Mouse (Mus musculus) gonadal fat pad, adult 2 months (tissue): Measurements from ENCODE around the gene Bcl6. TPM values are rescaled to one million over a fixed set of nuclear protein-coding genes. Genes with fewer than 3 reads are reported as not detected.

Experiments used
- DNase-seq: peaks from one replicate; pipeline ENCODE4 v3.0.0-alpha.2; 2012; ENCODE audit warnings: low read depth
- polyA plus RNA-seq: library from polyadenylated mRNA; depleted of rRNA; stranded (reverse); fragments of >200 nt; gene quantifications from 2 replicates; pipeline ENCODE4 v1.2.3, GENCODE M21; 2012

Bcl6 gene
- polyA plus RNA-seq, 1 experiment = 22.3 TPM

DNA sequence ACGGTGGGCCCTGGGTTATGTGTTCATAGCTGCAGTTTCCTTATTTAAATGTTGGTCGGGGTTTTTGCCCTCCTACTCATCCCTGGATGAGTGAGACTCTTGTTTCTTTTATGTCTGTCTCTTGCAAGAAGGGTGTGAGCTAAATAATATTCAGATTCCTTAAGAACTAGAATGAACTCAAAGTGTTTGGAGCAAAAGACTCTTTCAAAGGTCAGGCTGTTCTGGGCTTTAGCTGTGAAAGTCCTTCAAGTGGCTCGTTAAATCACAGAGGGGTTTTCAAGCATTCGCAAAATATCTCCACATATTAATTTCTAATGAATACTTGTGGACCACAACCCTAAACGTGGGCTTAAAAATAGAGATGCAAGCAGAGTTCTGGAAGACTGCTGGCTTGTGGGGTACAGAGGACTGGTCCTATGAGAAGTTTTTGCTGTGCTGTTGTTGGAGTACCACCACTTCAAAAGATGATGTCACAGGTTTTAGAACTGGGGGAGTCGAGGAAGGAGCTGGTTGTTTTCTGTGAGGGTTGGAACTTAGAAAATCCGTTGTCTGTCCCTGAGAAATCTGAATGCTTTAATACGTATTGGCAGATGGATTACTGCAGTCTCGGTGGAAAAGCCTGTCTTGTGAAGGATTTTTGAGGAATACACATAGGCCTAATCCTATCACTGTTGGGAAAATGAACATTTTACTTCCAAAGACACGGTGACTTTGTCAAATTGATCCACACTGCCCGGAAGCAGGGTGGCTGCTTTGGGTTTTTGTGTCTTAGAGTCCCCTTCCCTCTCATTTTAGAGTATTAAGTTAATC lies 1.7 kb upstream of the Bcl6 start:
- DNase-seq = no peak

DNA sequence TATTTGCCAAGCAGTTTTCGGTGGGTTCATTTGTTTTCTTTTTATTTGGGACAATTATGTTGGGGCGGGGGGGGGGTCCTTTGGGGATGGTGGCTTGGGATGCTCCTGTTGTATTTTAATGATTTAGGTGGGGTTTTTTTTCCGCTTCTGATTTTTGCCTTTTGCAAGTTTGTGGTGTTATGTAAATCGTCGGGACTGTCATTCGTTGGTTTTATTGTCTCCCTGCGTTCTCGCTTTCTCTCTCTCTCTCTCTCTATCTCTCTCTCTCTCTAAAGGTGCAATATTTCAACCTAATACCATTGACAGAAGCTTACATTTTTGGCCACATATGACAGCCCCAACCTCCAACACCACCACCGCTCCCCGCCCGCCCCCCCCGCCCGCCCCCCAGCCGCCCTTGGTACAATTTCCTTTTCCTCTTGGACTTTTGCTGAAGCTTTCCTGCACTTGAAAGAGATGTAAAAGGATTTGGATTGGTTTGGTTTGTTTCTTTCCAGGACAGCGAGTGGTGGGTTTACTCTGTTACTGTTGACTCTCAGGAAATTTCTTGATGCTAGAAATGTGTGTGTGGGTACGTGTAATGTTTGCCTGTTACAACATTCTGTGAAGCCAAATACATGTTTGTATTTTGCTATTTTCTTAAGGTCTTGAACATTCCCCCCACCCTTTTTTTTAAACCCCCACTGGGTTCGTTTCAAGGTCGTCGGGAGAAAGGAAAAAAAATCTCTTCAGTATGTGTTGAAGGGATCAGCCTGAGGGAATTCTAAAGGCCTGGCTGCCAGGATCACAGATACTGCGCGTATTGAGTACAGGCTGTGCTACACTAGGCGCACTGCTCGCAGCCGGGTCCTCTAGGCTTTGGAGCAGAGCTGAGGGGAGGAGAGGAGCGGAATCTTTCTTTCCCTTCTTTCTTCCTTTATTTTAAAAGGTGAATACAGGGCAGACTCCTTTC lies 833 bp upstream of the Bcl6 start:
- DNase-seq = no peak

DNA sequence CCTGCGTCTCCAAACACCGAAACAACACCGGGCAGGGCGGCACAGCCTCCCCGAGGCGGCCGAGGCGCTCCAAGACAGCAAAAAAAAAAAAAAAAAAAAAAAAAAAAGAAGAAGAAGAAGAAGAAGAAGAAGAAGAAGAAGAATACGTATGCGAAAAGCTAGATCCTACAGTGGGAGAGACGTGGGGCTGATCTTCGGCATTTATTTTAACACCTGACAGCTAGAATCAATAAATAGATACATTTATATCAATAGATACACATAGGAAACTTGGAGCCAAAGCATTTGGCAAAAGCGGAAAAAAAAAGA lies 541 bp downstream of the Bcl6 start:
- DNase-seq = no peak

DNA sequence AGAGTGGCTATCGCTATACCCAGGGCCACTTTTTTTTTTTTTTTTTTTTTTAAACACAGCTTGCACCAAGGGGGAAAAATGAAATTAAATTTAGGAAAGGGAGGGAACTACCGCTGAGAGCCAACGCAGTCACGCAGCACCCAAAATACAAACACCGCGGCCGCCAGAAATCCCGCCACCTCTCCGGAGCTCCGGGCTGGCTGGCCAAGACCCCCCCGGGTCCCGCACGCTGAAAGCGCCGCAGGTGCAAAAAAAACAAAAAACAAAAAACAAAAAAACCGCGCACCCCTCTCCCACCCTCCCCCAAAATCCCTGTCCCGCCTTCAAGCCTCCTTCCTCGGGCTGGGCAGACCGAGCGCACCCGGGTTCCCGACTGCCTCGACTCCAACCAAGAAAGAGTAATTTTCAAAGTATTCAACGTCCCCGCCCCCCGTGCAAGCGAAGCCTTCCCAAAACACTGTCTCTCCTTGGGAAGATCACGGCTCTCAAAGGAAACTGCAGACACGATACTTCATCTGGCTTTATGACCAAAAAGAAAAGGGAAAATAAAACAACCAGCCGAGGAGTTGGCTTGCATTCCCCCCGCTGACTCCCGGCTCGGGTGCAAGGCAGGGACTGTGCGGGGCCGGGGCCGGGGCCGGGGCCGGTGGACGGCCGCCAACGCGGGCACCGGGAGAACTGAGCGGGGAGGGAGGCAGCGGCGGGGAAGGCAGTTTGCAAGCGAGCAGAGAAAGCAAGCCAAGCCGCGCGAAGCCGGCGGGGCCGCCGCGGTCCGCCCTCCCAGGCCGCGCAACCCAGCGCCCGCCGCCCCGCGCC lies 1.1 kb downstream of the Bcl6 start:
- no peak for DNase-seq

DNA sequence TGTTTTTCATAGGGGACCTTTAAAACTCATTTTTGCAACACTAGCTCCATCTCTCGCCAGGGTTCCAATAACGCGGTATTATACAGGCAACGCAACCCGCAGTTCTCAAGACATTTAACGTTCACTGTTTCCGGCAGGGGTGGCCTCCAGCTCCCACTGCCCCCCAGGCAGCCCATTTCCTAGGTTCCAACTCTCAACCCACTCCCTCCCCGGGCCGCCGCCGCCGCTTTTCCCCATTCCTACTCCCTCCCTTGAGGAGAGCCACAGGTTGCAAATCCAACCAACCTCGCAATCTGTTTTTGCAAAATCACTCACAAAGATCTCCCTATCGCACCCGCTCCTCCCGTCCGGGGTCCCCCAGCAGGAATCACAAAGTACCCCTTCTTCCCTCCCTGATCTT lies 1.8 kb downstream of the Bcl6 start:
- no peak for DNase-seq

DNA sequence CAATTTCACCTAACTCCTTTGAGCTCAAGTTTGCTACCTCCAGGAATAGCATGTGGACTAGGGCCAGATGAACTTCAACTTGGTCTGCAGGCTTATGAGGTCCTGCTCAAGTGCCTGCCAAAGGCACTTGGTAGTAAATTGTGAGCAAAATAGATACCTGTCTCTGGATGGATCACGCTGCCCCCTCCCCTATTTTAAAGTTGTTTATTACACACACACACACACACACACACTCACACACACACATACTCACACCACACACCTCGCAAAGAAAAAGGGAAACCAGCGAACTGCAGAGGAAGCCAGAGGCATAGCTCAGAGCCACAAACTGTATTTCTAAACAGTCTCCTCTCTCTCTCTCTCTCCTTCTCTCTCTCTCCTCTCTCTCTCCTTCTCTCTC lies 2.5 kb downstream of the Bcl6 start:
- DNase-seq = no peak

DNA sequence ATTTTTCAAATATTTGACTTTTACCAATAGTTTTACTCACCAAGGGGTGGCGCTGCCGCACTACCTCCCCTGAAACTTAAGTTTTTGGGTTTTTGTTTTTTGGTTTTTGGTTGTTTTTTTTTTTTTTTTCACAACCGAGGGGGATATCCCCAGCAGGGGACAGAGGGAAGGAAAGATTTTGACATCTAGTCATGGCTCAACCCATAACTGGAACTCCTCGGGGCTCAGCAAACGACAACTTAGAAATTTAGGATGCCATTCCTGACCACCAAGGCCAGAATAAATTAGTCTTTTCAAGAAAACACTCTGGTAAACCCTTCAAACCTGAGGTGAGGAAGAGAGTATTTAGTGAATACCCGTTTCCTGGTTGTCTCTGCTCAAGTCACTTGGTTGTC lies 3.2 kb downstream of the Bcl6 start:
- DNase-seq = no peak

DNA sequence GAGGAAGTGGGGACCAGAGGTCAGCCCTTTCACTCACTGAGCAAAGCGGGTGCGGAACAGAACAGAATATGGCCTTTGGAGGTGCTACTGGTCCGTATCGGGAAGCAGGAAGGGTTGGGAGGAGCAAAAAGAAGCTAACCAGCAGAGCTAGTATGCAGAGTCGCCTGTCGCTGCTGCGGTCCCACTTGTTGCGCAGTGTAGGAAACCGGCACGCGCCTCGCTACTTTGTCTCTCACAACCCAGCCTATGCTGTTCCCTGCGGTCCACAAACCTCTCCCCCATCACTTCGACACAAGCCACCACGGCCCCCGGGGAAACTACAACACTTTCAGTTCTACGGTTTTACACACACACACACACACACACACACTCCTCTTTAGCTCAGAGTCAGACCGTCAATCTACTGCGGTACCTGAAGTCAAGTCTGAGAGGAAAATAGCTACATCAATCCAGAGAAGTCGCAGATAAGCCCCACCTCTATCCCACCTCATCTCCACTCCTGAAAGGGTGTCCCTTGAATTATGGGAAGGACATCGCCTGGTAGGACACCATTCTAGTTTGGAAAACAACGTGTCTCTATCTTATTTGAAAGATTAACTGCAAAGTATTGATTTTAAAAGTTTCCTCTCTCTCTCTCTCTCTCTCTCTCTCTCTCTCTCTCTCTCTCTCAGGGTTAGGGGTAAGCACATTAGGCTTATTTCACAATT lies 3.7 kb downstream of the Bcl6 start:
- DNase-seq = no peak

DNA sequence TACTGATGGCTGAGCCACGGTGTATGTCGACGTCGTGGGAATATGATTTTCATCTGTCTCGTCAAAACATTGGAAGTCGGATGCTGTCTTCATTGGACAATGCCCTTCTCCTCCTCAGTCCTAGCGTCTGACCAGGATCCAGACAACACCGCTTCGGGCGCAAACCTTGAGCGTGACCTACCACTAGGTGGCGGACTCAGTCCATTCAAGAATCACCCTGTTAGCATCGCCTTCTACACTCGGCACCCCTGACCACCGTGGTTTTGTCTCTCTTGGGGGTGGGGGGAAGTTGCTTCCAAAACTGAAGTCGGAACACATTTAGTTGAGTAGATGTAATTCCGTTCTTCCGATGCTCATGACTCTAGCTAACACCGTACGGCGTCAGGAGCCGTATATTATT lies 4.5 kb downstream of the Bcl6 start:
- no peak for DNase-seq

DNA sequence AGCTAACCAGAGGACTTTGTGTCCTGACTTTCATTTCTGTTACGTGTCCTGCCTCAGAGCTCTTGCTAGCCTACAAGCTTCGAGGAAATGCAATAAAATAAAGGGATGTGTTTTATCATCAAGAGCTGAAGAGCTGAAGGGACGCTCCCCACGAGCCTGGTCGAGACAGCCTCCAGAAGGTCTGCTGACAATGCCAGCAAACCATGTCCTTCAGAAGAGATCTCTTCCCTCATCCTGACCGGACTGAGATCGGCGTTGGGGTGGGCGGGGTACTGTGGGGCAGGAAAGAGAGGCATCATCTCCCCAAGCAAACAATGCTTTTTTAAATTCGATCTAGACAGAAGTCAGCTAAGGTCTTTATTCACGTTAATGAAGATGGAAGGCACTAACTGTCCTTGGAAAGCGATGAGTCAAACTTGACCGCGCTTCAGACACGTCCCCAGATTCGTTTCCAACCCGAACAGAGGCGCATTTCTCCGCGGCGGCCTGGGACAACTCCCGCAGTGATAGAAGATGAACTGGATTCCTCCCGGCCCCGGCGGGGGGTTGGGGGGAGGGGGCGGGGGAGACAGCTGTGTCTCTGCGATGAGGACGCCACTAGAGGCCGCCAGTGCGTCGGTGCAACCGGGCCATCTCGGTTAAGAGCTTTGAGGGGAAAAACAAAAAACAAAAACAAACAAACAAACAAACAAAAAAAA lies 5.6 kb downstream of the Bcl6 start:
- DNase-seq = no peak

DNA sequence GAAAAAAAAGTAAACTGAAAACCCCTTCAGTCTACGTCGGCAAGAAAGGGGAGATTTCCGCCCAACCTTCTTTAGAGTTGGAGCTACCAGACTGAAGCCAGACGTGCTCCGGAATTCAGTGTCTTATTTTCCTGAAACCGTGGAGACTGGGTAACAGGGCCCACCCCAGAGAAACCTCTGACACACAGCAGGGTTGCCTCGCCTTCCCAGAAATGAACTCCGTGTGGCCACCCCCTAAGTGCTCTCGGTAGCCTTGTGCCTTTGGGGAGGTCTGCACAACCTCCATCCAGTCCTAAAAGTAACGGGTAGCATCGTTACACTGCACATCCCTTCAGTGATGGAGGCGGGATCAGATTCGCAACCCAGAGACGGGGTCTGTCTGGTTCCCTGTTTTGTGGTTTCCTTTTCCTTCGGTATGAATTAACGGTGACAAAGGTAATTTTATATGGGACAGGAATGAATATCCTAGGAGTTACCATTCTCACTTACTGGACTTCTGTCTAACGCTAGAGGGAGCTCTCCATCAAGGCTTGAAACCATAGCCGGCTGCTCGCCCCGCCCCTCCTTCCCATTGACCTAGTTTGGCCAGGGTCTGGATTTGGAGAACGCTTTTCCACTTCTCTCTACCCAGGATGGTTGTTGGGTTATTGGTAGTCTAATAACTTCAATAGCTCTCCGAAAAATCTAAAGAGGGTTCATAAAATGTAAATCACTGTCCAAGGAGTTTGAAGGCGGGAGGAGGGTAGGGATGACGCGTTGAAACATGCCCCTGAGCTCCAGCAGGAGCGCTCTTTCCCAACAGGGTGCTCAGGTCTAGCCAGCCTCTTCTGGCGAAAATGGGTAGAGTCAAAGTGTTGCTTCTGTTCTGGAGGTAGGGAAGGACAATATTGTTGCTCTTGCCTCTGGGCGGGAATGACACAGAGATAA lies 6.5 kb downstream of the Bcl6 start:
- no peak for DNase-seq

DNA sequence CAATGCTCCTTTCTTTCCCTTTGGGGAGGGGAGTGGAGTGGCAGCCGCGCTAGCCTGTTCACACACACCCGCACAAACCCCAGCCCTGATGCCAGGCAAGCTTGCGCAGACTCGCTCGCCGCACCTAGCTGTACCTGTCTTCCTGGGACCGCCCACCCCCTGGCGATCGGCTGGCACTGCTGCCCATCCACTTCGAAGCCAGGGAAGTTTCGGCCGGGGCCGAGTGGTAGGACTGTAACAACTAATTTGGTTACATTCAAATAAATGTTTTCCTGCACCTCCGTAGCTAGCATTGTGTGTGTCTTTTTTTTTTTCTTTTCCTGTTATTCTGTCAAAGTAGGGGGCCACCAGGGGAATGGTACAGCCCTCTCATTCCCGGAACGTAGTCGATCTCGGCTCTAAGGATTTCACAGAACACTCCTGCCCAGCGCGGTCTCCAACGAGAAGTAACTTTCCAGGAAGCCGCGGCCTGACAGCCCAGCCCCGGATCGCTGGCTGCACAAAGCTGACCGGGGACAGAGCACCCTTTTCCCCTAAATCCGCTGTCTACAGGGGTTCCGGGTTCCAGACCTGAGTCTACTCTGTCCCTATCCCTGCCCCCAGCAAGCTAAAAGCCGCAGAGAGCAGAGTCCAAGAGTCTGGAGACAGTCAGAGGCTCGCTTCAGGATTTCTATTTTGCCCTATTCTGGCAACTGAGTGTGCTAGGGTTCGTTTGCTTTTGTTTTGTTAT lies 7.5 kb downstream of the Bcl6 start:
- DNase-seq = no peak

DNA sequence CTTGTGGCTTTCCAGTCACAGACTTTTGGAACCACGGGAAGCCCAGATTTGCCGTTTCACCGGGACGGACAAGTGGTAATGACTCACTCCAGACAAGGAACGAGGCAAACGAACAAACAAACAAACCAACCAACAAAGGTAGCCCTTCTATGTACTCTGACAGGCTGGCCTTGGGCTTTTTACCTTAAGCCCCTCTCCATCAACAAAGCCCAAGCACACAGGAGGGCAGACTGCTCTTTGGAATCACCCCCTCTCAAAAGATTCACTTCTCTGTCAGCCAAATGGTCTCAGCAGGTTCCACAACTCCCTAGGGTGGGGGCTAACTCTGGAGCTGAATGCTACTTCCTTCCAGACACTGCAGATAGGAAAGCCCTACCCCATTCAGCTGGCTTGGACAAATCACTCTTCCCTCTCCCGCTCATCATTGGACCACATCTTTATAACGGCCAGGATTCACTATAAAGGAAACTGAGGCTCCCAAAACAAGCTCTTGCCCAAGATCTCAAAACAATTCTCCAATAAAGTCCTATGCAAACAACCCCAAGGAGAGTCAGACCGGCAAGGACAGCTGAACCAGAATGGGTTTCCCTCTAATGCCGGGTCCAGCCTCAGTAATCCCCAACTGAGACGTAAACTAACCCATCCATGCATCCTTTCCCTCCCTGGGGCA lies 8.3 kb downstream of the Bcl6 start:
- no peak for DNase-seq

DNA sequence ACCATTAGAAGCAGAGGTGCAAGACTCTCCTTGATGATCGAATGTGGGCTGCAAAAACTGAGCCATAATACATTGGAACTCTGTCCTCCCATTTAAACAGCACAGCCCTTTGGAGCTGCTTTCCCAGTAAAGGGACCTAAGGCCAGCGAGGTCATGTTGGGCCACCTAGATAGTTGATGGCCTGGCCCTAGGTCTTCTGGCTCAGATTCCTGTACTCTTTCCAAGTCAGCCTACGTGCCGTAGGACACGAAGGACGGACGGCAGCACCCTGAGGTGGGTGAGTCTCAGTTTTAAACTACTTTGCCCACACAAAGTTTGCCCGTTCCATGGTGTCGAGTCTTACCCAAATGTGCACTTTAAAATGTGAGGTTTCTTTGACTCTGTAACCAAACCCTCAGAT lies 9.2 kb downstream of the Bcl6 start:
- no peak for DNase-seq

DNA sequence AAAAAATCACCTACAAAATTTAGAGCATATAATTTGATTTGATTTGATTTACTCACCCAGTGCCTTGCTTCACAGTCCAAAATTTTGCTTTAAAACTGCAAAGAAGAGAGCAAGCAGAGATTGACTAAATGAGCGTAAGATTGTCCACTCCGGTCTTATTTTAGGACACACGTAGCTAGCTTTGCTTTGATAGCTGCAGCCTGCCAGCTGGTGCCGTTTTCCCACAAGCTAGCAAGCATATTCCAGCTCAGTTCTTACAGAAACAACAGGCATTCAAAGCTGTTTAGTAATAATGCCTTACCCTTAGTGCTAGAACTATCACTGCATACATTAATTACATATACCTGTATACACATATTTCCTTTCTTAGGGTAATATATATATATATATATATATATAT lies 10.2 kb downstream of the Bcl6 start:
- no peak for DNase-seq

DNA sequence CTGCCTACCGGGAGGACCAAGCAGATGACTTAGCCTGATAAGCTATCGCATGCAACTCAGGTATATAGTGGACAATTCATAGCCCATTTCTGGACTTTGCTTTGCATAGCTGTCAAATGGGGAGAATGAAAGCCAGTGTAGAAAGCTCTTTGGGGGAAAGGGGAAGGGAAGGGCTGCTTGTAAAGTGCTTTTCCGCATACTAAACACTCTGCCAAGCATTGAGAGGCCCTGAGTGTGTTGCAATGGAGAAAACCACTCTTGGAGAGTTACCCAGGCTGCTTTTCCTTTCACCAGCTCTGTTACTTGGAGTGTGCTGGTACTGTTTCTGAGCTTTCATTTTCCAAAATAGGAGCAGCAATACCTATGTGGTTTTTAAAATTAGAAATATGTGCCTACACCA lies 10.9 kb downstream of the Bcl6 start:
- no peak for DNase-seq

DNA sequence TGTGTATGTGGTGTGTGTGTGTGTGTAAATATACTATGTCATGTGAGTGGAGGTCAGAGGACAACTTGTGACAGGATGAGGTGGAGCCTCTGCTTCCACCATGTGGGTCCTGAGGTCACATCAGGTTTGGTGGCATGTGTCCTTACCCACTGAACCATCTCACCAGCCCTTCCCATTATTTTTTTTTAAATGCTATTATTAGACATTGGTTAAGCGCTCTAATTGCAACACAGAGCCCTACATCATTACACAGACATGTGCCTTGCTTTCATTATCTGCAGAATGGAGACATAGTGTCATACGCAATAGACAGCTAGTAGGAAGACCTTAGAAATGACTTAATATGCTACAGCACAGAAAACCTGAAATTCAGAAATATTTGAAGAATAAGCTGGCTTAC lies 12.5 kb downstream of the Bcl6 start:
- no peak for DNase-seq

DNA sequence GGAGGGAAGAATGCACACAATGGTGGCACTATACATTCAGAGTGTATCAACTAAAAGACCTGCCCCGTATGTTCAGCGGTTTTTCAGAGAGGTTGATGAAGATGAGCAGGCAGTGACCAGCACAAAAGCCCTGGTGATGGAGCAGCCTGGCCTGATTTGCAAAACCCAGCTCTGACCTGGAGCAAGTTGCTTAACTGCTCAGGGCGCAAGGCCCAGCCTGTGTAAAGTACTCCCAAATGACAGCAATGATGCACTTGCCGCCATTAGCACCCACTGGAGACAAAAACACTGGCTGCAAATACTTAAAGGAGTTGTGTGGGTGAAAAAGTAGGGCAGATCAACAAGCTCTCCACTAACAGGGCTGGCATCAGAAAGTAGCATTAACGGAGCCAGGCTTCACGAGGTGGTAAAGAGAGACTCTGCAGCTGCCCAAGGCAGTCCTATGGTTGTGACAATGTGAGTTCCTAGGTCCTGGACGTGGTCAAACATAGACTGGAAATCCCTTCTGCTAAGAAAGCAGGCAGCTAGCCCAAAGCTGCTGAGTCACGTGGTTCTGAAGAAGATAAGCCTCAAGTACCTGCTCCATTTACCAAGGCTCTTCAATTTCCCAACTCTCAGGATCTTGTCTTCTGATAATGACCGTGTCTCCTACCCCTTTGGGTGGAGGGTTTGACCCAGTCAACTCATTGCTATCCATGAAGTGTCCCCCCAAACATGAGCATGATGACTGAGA lies 14.9 kb downstream of the Bcl6 start:
- no peak for DNase-seq
